Mouse (Mus musculus) testis, postnatal 10 days (tissue): ENCODE measurements around the gene Cyfip1.
"Not testable (repeated sequence)": the region's sequence is repeated elsewhere in the genome, so short reads cannot be mapped to it uniquely, and the experiment has no call there.

Source experiments
- DNase-seq: peaks from one replicate; pipeline ENCODE4 v3.0.0; 2021; ENCODE audit warnings: low spot score

Gene Cyfip1

DNA sequence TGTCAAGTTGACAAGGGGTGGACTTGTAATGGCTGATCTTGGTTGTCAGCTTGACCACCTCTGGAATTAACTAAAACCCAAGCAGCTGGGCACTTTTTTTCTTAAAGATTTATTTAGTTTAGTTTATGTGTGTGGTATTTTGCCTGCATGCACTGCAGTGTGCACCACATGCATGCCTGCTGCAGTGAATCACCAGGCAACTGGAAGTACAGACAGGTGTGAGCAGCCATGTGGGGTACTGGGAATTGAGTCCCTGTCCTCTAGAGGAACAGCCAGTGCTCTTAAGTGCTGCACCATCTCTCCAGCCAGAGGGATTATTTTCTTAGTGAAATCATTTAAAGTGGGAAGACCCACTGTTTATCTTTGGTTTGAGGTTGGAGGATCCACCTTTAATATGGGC is 23.5 kb downstream of the Cyfip1 start:
- DNase-seq = no peak

DNA sequence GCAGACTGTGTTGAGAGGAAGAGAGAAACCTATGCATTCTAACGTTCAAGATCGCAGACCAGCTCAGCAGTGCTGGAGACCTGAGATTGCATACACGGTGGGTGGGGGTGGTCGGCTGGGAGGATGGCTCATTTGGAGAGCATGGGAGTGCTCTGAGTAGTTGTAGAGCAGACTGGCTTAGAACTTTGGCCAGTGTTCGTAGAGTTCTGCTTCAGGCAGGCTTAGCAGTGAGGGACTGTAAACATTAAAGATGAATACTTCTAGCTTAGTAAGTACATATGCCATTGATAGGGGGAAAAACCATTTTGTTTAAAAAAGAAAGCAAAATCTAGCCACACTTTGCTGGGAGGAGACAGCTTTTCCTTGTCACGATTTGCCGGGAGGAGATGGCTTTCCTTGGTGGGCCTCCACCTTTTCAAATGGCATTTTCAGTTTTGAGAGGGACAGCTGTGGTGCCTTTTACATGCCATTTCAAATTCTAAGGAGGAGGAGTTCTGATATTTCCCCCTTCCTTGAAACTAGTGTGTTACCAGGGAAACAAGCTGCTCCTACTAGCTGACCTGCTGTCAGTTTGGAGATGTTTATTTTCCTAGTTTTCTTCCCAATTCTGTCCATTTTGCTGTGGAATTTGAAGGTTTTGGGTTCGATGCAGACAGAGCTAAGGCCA is 24.3 kb downstream of the Cyfip1 start:
- DNase-seq = no peak

DNA sequence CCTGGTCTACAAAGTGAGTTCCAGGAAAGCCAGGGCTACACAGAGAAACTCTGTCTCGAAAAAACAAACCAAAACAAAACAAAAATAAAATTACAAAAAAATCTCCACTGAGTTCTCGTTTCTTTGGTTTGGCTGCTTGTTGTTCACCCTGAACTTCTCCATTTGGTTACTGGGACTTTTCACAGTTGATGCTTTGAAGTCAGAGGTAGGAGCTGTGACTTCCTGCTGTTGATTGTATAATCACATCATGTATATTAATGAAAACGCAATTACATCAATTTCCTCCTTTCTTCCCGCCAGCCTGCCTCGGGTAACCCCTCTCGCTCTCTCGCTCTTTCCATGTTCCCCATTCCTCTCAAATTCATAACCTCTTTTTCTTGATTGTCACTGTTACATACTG is 26.7 kb downstream of the Cyfip1 start:
- no peak for DNase-seq

DNA sequence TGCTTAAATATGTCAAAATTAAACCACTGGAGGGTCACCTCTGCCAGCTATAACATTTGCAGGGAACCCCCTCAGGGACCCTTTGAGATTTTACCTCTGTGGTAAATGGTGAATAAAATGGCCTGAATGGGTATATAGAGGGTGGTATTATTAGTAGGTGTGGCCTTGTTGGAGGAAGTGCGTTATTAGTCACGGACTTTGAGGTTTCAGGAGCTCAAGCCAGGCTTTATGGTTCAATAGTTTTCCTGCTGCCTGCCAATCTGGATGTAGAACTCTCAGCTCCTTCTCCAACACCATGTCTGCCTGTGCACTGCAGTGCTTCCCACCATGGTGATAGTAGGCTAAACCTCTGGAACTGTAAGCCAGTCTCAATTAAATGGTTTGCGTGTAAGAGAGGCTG is 27.7 kb downstream of the Cyfip1 start:
- no peak for DNase-seq

DNA sequence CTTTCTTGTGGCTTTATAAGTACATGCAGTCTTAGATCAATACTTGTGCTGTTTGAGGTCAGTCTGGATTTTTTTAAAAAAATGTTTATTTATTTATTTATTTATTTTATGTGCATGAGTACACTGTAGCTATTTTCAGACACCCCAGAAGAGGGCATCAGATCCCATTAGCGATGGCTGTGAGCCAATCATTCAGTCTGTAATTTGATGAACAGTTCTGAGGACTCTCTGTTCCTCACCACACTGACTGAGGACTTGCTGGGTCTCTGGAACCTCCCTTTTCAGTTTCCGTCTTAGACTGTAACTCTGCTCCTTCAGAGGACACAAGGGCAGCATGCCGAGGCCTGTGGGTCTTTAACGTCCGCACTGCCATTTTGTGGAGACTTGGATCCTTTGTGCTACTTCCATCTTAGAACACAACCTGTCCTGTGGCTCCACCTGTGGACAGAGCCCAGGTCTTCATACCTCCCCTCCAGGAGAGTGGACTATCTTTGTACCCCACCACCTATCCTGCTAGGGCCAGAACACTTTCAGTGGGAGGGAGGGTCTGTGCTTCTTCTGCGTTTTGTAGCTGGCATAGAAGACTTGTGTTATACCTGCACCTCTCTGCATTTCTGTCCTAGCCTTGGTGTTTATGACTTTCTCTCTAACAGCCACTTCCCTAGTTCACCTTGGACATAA is 28.9 kb downstream of the Cyfip1 start:
- no peak for DNase-seq

DNA sequence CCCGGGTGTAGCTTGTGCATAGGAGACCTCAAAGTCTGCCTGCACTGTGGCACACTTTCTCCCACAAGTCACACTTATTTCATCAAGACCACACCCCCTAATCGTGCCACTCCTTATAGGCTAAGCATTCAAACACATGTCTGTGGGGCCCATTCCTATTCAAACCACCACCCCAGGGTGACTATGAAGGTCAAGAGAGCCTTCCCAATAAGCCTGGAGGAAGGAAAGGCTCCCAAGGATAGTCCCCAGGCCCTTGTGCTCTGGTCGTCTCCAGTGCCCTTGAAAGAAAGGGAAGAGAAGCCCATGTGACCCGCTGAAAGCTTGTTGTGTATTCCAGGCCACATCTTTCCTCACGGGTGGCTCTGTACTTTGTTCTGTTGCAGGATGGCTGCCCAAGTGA is 29.9 kb downstream of the Cyfip1 start:
- DNase-seq = no peak

DNA sequence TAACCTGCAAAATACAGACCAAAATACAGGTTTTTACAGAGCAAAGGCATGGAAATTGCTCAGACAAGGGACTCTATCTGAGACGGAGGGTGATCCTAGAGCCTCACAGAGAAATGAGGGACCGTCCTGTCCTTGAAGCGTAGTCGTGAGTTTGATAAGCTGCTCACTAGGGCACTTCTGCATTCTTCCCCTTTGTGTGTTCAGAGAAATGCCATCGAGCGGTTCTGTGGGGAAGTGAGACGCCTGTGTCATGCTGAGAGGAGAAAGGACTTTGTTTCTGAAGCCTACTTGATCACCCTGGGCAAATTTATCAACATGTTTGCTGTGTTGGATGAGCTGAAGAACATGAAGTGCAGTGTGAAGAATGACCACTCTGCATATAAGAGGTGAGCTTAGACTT is 33.2 kb downstream of the Cyfip1 start:
- peak; percentile 20 for DNase-seq

DNA sequence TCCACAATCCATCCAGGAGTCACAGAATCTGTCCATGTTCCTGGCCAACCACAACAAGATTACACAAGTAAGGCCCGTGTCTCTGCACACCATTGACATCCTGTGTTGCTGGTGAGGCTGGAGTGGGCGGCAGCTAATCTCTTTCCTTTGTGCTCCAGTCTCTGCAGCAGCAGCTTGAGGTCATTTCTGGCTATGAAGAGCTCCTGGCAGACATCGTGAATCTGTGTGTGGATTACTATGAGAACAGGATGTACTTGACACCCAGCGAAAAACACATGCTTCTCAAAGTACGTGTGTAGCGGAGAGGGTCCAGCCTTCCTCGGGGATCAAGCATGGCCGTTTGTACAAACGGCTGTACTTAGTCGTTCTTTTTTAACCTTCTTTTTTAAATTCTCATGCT is 36.2 kb downstream of the Cyfip1 start:
- peak; percentile 52 for DNase-seq

DNA sequence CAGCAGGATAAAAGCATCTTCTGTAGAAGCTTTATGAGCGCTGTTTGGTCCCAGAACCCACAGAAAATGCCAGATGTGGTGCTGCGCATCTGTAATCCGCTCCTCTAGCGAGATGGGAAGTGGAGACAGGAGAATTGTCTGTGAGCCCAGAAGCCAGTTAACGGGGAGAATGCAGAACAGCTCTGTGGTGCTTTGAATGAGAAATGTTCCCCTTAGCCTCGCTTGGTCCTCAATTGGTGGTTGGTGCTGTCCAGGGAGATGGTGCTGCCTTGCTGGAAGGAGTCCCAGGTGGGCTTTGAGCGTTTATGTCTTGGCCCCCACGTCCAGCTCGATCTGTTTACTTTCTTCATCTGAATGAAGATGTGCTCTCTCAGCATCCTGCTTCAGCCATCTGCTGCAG is 39.3 kb downstream of the Cyfip1 start:
- DNase-seq = peak; percentile 14

DNA sequence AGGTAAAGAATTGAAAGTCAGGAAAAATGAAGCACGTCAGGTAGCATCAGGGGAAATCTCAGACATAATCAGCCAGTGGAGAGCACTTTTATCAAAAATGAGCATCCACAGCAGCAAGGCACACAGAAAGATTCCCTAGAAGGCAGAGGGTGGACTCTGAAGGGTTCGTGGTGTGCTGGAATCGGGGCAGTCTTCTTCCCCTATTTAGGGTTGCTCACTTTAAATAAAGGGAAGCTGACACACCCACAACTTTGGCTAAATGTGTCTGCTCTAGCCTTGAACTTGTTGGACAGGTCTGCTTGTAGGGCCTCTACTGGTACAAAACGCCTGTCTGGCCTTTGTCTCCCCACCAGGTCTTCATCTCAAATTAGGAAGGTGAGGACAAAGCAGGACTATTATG is 47.1 kb downstream of the Cyfip1 start:
- DNase-seq = no peak

DNA sequence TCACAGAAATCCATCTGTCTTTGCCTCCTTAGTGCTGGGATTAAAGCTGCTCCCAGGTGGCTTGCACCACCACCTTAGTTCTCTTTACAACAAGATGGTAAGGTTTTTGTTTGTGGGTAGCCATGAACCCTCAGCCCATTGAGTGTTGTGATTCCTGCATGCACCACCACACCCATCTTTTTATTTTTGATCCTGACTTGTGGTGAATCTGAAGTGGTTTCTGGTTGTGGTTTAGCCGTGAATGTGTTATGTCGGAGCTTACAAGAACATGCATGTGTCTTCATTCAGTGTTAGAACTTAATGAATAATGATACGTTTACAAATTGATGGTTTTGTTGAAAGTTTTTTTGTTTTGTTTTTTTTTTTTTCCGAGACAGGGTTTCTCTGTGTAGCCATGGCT is 48.5 kb downstream of the Cyfip1 start:
- DNase-seq = no peak

DNA sequence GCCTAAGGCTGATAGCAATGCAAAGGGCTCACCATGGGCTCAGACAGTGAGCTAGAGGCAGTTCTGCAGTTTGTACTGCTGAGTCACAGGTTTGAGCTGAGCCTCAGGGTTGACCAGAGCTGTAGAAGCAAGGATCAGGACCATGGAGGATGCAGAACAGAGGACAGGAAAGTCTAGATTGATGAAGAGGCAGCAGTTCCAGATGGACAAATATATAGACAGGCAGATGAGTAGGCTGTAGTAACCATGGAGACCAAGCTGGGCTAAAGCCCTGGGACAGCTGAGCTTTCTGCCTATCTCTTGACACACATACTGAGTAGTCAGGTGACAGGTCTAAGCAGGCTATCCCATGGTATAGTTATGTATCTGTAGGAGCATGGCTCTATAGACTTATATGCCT is 49.2 kb downstream of the Cyfip1 start:
- DNase-seq = no peak

DNA sequence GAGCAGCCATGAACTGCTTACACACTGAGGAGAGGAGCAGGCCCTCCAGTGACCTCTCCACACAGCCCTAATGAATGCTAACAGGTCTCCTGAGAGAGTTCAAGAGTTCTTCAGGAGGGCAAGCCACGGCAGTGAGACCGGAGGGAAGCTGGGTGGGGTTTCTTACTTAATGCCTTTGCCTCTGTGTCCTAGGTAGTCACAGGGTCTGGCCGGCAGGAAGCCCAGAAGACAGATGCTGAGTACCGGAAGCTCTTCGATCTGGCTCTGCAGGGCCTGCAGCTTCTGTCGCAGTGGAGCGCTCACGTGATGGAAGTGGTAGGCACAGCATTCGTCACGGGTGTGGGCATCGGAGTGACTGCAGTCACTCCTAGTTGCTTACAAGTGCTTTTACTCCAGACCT is 50.3 kb downstream of the Cyfip1 start:
- DNase-seq = no peak

DNA sequence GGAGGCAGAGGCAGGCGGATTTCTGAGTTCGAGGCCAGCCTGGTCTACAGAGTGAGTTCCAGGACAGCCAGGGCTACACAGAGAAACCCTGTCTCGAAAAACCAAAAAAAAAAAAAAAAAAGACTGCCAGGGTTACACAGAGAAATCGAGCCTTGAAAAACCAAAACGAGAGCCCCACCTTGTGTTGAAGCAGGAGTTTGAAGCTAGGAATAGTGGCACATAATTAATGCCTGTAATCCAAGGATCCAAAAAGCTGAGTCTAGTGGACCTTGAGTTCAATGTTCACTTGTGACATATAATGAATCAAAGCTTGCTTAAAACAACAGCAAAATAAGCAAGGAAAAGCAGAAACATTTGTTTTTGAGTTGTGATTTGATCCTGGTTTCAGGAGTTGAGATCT is 62.2 kb downstream of the Cyfip1 start:
- no peak for DNase-seq

DNA sequence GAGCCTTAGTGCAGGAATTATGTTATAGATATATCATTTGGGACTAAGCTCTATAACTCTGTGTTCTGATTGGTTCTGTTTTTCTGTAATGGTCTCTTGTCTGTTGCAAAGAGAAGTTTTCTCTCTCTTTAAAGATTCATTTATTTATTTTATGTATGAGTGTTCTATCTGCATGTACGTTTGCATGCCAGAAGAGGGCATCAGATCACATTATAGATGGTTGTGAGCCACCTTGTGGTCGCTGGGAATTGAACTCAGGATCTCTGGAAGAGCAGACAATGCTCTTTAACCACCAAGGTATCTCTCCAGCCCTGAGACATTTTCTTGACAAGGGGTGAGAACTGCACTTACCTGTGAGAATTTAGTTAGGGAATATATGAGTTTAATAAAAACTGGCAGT is 63.9 kb downstream of the Cyfip1 start:
- DNase-seq = no peak

DNA sequence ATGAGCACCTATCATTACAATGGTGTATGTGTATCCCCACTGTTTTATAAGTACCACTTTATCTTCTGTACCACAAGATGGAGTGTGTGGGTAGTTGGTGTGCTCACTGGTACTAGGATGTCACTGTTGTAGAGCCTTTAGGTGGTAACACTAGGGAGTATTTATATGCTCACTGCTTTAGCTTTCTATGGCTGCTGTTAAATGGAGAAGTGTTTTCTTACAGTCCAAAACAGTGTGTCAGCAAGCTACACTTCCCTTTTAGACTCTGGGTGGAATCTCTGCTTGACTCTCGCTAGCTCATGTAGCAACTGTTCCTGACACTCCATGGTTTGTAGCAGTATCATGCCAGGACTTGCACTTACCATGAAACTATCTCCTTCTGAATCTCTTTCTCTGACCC is 68.0 kb downstream of the Cyfip1 start:
- DNase-seq = no peak

DNA sequence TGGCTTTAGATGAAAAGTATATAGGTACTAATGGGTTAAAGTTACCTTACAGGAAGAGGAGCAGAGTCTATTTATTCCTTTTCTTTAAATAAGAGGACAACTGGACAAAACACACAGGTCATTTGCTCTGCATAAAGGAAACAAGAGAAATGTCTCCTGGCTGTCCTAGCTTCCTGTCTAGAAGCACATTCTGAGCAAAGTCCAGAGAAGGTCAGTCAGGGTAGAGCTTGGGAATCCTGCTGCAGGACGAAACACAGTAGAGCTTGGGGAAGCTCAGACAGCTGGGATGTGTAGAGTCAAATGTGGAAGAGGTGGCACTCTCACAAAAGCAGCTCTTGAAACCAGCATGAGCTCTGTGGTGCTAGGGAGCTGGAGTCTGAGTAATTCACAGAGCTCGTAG is 68.8 kb downstream of the Cyfip1 start:
- DNase-seq = no peak

DNA sequence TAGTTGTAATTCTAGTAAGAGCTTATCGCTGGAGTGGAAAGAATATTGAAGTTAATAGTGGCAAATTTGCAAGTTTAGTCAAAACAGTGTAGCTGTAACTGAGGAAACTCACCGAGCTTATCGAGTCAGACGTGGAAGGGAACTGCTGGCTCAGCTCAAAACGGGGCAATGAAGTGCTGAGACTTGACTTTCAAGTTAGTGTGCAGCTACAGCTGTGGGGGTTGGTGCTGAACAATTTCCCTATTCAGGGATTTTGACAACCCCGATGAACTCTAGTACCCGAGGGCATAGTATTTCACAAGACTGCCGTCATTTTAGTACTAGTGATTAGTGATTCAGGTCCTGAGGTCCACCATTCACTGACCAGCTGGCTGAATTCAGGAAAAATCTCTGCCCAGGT is 69.8 kb downstream of the Cyfip1 start:
- DNase-seq = no peak

DNA sequence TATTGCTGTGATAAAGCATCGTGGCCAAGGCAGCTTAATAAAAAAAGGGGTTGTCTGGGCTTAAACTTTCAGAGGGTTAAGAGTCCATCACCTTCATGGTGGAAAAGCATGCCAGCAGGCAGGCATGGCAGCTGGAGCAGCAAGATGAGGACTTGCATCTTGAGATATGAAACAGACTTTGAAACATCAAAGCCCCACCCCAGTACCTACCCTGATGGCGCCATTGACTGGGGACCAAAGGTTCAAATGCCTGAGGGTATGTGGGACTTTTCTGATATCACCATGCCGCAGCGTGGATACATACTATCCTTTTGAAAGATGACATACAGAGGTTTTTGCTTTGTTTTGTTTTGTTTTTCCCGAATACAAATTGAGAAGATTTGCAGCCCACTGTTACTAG is 70.6 kb downstream of the Cyfip1 start:
- DNase-seq = no peak

DNA sequence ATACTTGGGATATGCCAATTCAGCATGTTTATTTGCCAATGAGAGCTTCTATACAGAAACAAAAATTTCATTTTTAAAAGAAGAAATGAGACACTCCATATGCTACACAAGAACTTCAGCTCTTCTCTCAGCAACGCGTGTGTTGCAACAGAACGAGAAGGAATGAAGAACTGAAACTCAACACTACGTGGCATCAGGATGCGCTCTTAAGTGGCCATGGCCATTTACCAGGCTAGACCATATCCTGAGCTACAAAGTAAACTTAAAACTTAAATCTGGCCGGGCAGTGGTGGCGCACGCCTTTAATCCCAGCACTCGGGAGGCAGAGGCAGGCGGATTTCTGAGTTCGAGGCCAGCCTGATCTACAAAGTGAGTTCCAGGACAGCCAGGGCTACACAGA is 76.8 kb downstream of the Cyfip1 start:
- DNase-seq = not testable (repeated sequence)

DNA sequence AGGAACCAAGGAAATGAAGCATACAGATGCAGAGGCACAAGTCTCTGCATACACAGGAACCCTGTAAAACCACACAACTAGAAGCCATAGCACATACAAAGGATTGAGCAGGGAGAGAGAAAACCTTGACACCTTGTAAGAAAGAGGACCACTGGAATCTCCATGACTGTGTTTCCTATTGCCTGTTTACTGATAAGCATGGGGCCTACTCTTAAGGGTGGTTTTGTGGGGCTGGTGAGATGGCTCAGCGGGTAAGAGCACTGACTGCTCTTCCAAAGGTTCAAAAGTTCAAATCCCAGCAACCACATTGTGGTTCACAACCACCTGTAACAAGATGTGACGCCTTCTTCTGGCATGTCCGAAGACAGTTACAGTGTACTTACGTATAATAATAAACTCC is 85.7 kb downstream of the Cyfip1 start:
- no peak for DNase-seq

DNA sequence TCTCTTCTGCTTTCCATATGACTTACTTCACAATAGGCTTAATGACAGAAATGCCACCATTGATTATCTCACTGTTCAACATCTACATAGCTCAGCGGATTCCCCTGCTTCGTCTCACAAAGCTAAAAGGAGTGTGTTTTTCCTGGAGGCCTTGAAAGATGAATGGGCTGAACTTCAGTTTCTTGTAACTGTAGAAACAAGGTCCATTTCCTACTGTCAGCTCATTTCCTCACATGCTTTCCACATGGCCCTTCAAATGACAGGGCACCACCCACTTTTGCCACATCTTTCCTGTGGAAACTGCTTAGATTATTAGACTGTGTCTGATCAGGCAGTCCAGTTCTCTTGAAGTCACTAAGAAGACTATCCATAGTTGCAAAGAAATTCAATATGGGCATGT is 87.1 kb downstream of the Cyfip1 start:
- DNase-seq = no peak

DNA sequence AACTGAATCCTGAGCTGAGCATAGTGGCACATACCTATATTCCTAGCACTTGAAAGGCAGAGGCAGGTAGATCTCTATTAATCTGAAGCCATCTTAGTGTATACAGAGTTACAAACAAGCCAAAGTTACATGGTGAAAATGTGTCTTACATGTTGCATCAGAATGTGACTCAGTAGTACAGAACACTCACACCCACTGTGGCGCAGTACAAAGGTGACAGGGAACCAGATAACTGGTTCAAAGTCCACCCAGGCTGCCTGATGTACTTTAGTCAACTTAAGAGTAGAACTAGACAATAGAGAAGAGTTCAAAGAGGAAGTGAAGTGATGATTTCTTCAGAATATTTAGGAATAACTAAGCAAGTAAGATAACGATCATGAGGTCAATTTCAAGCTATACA is 93.5 kb downstream of the Cyfip1 start:
- DNase-seq = no peak

DNA sequence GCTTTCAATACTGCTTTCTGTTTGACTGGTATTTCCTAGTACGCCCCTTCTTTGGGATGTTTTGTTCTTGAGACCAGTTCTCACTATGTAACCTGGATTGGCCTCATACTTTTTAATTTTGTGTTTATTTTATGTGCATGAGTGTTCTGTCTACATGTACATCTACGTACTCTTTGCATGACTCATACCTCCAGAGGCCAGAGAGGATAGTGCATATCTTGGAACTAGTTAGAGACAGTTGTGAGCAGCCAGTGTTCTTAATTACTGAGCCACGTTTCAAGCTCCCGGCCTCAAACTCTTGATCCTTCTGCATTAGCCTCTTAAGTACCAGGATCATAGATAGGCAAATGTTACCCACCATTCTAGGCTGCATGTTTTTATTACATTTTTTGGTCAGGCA is 96.8 kb downstream of the Cyfip1 start:
- DNase-seq = no peak
